ENCODE assay signal across 8 mouse cellular contexts in genomic region chr8:70893656-70894384, GRCm38 (mm10). TPM values are rescaled to one million over a fixed set of nuclear protein-coding genes. Genes with fewer than 3 reads are reported as not detected.
A peak's percentile ranks its signal among the peaks of the same experiment; 100 is the strongest.
DNase-seq lines count a peak whose midpoint lies in the region; ATAC-seq and TF ChIP-seq lines count a peak whose summit lies in the region.
"Had no signal": no experiment of that assay in that cellular context is flagged by ENCODE, and none has a peak within 500 bp of the region (broad histone marks: within the 10 kb centered on the region; RNA-seq: fewer than 3 reads in every experiment).

No protein-coding gene starts in this region.

- peak; percentile 32 for ATAC-seq in kidney, embryonic 15.5 days (replicated peaks; ENCODE audit: low FRiP score)
- ATAC-seq in lung, embryonic 15.5 days (ENCODE audit: borderline replicate concordance, extremely low read depth, low FRiP score, low TSS enrichment) = peak; percentile 41; the same call in 1 of the 2 replicates

- no peak for TF ChIP-seq POLR2A in brain, embryonic 14.5 days (IDR thresholded peaks at IDR 0.05; ENCODE audit: borderline replicate concordance, extremely low read depth, insufficient read depth, insufficient read length, poor library complexity, severe bottlenecking)
- no peak for TF ChIP-seq POLR2A in small intestine, adult 2 months (IDR thresholded peaks at IDR 0.05; ENCODE audit: low read depth, low read length)

- peak; percentile 41 to 68 for DNase-seq in urinary bladder, postnatal 36 days (ENCODE audit: low spot score in 2 of 2)
- no peak for DNase-seq in urinary bladder, adult 2 months (ENCODE audit: low spot score)
- DNase-seq in brain, embryonic 14.5 days (ENCODE audit: low read depth) = peak; percentile 88
- peak; percentile 63 for DNase-seq in gastrocnemius, adult 18-20 months (ENCODE audit: low spot score)

- H3K27ac ChIP-seq in kidney, embryonic 15.5 days = no peak overlapping the region
- H3K27ac ChIP-seq in lung, embryonic 15.5 days = no peak overlapping the region
- no peak overlapping the region for H3K27ac ChIP-seq in small intestine, adult 2 months (ENCODE audit: insufficient read depth, low read depth, low read length)

- peaks cover 46% of the 10 kb centered on the region for H3K27me3 ChIP-seq in kidney, embryonic 15.5 days
- peaks cover 42% of the 10 kb centered on the region for H3K27me3 ChIP-seq in lung, embryonic 15.5 days
- H3K27me3 ChIP-seq in small intestine, adult 2 months (ENCODE audit: control insufficient read depth, insufficient read depth, low read length) = peaks cover 14% of the 10 kb centered on the region

- WGBS in kidney, embryonic 15.5 days = 33% methylated on average over 12 of the region's 12 CpGs
- WGBS in lung, embryonic 15.5 days = 31% methylated on average over 12 of the region's 12 CpGs
- WGBS in small intestine, adult 2 months = 44% methylated on average over 12 of the region's 12 CpGs

- H3K36me3 ChIP-seq in kidney, embryonic 15.5 days = peaks cover 31% of the 10 kb centered on the region
- H3K36me3 ChIP-seq in lung, embryonic 15.5 days = peaks cover 24% of the 10 kb centered on the region
- H3K36me3 ChIP-seq in small intestine, adult 2 months (ENCODE audit: control insufficient read depth, insufficient read depth, low read length) = peaks cover 17% of the 10 kb centered on the region

- H3K9ac ChIP-seq in kidney, embryonic 15.5 days = no peak overlapping the region
- no peak overlapping the region for H3K9ac ChIP-seq in lung, embryonic 15.5 days

- TF ChIP-seq CTCF in brain, embryonic 14.5 days (IDR thresholded peaks at IDR 0.05; ENCODE audit: borderline replicate concordance, extremely low read depth, insufficient read depth, insufficient read length) = peak; percentile 80
- peak; percentile 64; the same call in 1 of the 2 replicates for TF ChIP-seq CTCF in small intestine, adult 2 months (IDR thresholded peaks at IDR 0.05; ENCODE audit: extremely low read depth, insufficient read length, insufficient replicate concordance, low read depth, low read length)

- peaks cover 48% of the 10 kb centered on the region for H3K4me1 ChIP-seq in kidney, embryonic 15.5 days
- H3K4me1 ChIP-seq in lung, embryonic 15.5 days = peaks cover 30% of the 10 kb centered on the region
- peaks cover 20% of the 10 kb centered on the region for H3K4me1 ChIP-seq in small intestine, adult 2 months (ENCODE audit: control insufficient read depth, insufficient read depth, insufficient read length, low read length)

- H3K4me3 ChIP-seq in kidney, embryonic 15.5 days (replicated peaks) = no peak overlapping the region
- H3K4me3 ChIP-seq in lung, embryonic 15.5 days = no peak overlapping the region
- no peak overlapping the region for H3K4me3 ChIP-seq in small intestine, adult 2 months (ENCODE audit: low read depth, low read length)

- no peak overlapping the region for H3K4me2 ChIP-seq in kidney, embryonic 15.5 days
- H3K4me2 ChIP-seq in lung, embryonic 15.5 days = no peak overlapping the region

- H3K9me3 ChIP-seq in kidney, embryonic 15.5 days (replicated peaks) = no peaks in the 10 kb centered on the region
- H3K9me3 ChIP-seq in lung, embryonic 15.5 days = no peaks in the 10 kb centered on the region

RNA-seq across cellular contexts. Expression of gene Slc5a5, which starts 1.3 kb away (rescaled TPM):
- 1.7 and 2.3 TPM in 2 replicates for polyA plus RNA-seq in urinary bladder, adult 2 months (2012; rRNA removed)
- 1.2 and 1.3 TPM in 2 replicates for polyA plus RNA-seq in brain, embryonic 14.5 days (2012; rRNA removed)
- total RNA-seq in gastrocnemius, adult 18-20 months (2021) = under 1 TPM in 1 of 2 experiments, not detected in 1; 0.07 TPM
- polyA plus RNA-seq in kidney, embryonic 15.5 days (2015; fragmentation: Nextera tagmentation; extraction: Ambion mirVana) = 0.06 and 0.25 TPM in 2 replicates
- 0.25 and 0.29 TPM in 2 replicates for polyA plus RNA-seq in lung, embryonic 15.5 days (2015; fragmentation: Nextera tagmentation; extraction: Ambion mirVana)
- polyA plus RNA-seq in small intestine, adult 2 months (2012; rRNA removed) = 0.41 and 24.2 TPM in 2 replicates
- polyA plus RNA-seq: heart, embryonic 14.5 days had no signal

RNA-seq across cellular contexts. Expression of gene Rpl18a, which starts 3.4 kb away (rescaled TPM):
- 3,950 and 3,976 TPM in 2 replicates for polyA plus RNA-seq in urinary bladder, adult 2 months (2012; rRNA removed)
- polyA plus RNA-seq in brain, embryonic 14.5 days (2012; rRNA removed) = 3,092 and 4,066 TPM in 2 replicates
- 1,000 to 10,000 TPM; 1,014 to 1,053 TPM for total RNA-seq in gastrocnemius, adult 18-20 months (2021)
- polyA plus RNA-seq in kidney, embryonic 15.5 days (2015; fragmentation: Nextera tagmentation; extraction: Ambion mirVana) = 4,326 and 4,329 TPM in 2 replicates
- polyA plus RNA-seq in lung, embryonic 15.5 days (2015; fragmentation: Nextera tagmentation; extraction: Ambion mirVana) = 4,502 and 4,535 TPM in 2 replicates
- 2,725 and 5,728 TPM in 2 replicates for polyA plus RNA-seq in small intestine, adult 2 months (2012; rRNA removed)

RNA-seq across cellular contexts. Expression of gene Map1s, which starts 11.9 kb away (rescaled TPM):
- 30.8 and 34.4 TPM in 2 replicates for polyA plus RNA-seq in urinary bladder, adult 2 months (2012; rRNA removed)
- polyA plus RNA-seq in brain, embryonic 14.5 days (2012; rRNA removed) = 76.8 and 80.6 TPM in 2 replicates
- 10 to 100 TPM in 1 of 2 experiments, 1 to 10 TPM in 1; 9.4 to 13.7 TPM for total RNA-seq in gastrocnemius, adult 18-20 months (2021)
- polyA plus RNA-seq in kidney, embryonic 15.5 days (2015; fragmentation: Nextera tagmentation; extraction: Ambion mirVana) = 49.7 and 58.9 TPM in 2 replicates
- polyA plus RNA-seq in lung, embryonic 15.5 days (2015; fragmentation: Nextera tagmentation; extraction: Ambion mirVana) = 49.8 and 50.9 TPM in 2 replicates
- 21.9 and 32.9 TPM in 2 replicates for polyA plus RNA-seq in small intestine, adult 2 months (2012; rRNA removed)

RNA-seq across cellular contexts. Expression of gene Ccdc124, which starts 20.1 kb away (rescaled TPM):
- 70.9 and 74.6 TPM in 2 replicates for polyA plus RNA-seq in urinary bladder, adult 2 months (2012; rRNA removed)
- 94.9 and 111 TPM in 2 replicates for polyA plus RNA-seq in brain, embryonic 14.5 days (2012; rRNA removed)
- 10 to 100 TPM; 72.6 to 76.5 TPM for total RNA-seq in gastrocnemius, adult 18-20 months (2021)
- 115 and 123 TPM in 2 replicates for polyA plus RNA-seq in kidney, embryonic 15.5 days (2015; fragmentation: Nextera tagmentation; extraction: Ambion mirVana)
- polyA plus RNA-seq in lung, embryonic 15.5 days (2015; fragmentation: Nextera tagmentation; extraction: Ambion mirVana) = 112 and 118 TPM in 2 replicates
- 35.9 and 64.7 TPM in 2 replicates for polyA plus RNA-seq in small intestine, adult 2 months (2012; rRNA removed)

RNA-seq across cellular contexts. Expression of gene Kcnn1, which starts 30.8 kb away (rescaled TPM):
- 5.5 and 5.6 TPM in 2 replicates for polyA plus RNA-seq in urinary bladder, adult 2 months (2012; rRNA removed)
- polyA plus RNA-seq in brain, embryonic 14.5 days (2012; rRNA removed) = 37.8 and 38.4 TPM in 2 replicates
- total RNA-seq in gastrocnemius, adult 18-20 months (2021) = 10 to 100 TPM; 18.2 to 21.1 TPM
- polyA plus RNA-seq in kidney, embryonic 15.5 days (2015; fragmentation: Nextera tagmentation; extraction: Ambion mirVana) = 2.6 and 2.9 TPM in 2 replicates
- 1.2 TPM in 2 replicates for polyA plus RNA-seq in lung, embryonic 15.5 days (2015; fragmentation: Nextera tagmentation; extraction: Ambion mirVana)
- 0.90 and 2.9 TPM in 2 replicates for polyA plus RNA-seq in small intestine, adult 2 months (2012; rRNA removed)
